ENCODE assay signal across 8 mouse cellular contexts in the genomic region with DNA sequence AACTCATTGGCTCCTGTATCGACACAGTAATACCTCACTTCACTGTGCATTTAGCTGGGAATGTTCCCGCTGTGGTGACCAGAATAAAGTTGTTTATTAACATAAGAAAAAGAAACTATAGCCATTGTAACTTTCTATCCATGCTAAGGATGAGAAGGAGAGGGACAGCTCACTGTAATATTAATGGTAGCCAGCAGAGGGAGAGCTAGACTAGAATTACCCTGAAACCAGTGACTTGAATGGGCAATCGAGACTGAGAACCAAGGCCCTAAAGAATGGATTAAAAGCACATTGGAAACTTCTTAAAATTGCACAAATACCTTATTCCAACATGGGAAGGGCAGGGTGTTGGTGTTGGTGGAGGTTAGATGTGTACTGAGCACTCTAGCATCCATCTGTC. TPM values are rescaled to one million over a fixed set of nuclear protein-coding genes. Genes with fewer than 3 reads are reported as not detected.
A peak's percentile ranks its signal among the peaks of the same experiment; 100 is the strongest.
DNase-seq lines count a peak whose midpoint lies in the region; ATAC-seq and TF ChIP-seq lines count a peak whose summit lies in the region.

No protein-coding gene starts in this region.

- H3K27me3 ChIP-seq in heart, embryonic 12.5 days (replicated peaks), result no peaks in the 10 kb centered on the region
- no peaks in the 10 kb centered on the region for H3K27me3 ChIP-seq in thymus, adult 2 months (ENCODE audit: control insufficient read depth, insufficient read depth, low read length)

- H3K4me1 ChIP-seq in heart, embryonic 12.5 days (replicated peaks), result no peaks in the 10 kb centered on the region
- no peaks in the 10 kb centered on the region for H3K4me1 ChIP-seq in thymus, adult 2 months (replicated peaks; ENCODE audit: control insufficient read depth, insufficient read depth, low read length)

- H3K36me3 ChIP-seq in heart, embryonic 12.5 days, result no peaks in the 10 kb centered on the region
- H3K36me3 ChIP-seq in thymus, adult 2 months (ENCODE audit: control insufficient read depth, insufficient read depth, low read length), result no peaks in the 10 kb centered on the region

- ATAC-seq in heart, embryonic 12.5 days (ENCODE audit: insufficient number of reproducible peaks, low FRiP score), result no peak

- intact Hi-C loops in heart, postnatal 10 days (cut with DNase I), result loop anchor here (1.0 to 2.0 kb wide), 2 partner anchors 100 to 179 kb away; no protein-coding TSS in a partner anchor
- intact Hi-C loops in left cerebral cortex, postnatal 25 days (cut with DNase I), result loop anchor here (1.0 kb wide), 1 partner anchor 100 kb away; no protein-coding TSS in a partner anchor

- no peak for TF ChIP-seq CTCF in thymus, adult 2 months (IDR thresholded peaks at IDR 0.05; ENCODE audit: borderline replicate concordance, control insufficient read depth, extremely low read depth, insufficient read depth, low read length, poor library complexity)

- 24% methylated on average over 3 of the region's 3 CpGs for WGBS in heart, embryonic 12.5 days
- 36% methylated on average over 3 of the region's 3 CpGs for WGBS in thymus, adult 2 months

- H3K9ac ChIP-seq in heart, embryonic 12.5 days, result no peak overlapping the region

- no peak overlapping the region for H3K27ac ChIP-seq in heart, embryonic 12.5 days (ENCODE audit: poor library complexity, severe bottlenecking)
- no peak overlapping the region for H3K27ac ChIP-seq in thymus, adult 2 months (ENCODE audit: control insufficient read depth, insufficient read depth, low read length)

- peak; percentile 34 to 65 for DNase-seq in heart, postnatal 10 days
- DNase-seq in thymus, adult 2 months, result peak; percentile 9
- DNase-seq in thymus, adult 18-20 months, result no peak
- peak; percentile 62 to 64 for DNase-seq in cerebellum, postnatal 14 days
- peak; percentile 57 to 65 for DNase-seq in left cerebral cortex, postnatal 25 days (ENCODE audit: low spot score in 2 of 2)
- DNase-seq in spleen, adult 18-20 months, result no peak
- DNase-seq in urinary bladder, postnatal 36 days (ENCODE audit: low spot score in 2 of 2), result no peak

- H3K4me3 ChIP-seq in heart, embryonic 12.5 days, result no peak overlapping the region
- H3K4me3 ChIP-seq in thymus, adult 2 months (ENCODE audit: control insufficient read depth, insufficient read depth, low read length), result no peak overlapping the region

- no peak overlapping the region for H3K4me2 ChIP-seq in heart, embryonic 12.5 days

- no peaks in the 10 kb centered on the region for H3K9me3 ChIP-seq in heart, embryonic 12.5 days (replicated peaks)

- no peak for TF ChIP-seq POLR2A in thymus, adult 2 months (IDR thresholded peaks at IDR 0.05; ENCODE audit: control insufficient read depth, extremely low read depth, insufficient read depth, low read length, poor library complexity)

RNA-seq across cellular contexts. Expression of a gene that starts 44.0 kb away (rescaled TPM):
- total RNA-seq in heart, postnatal 10 days (2021), result not detected
- polyA plus RNA-seq in heart, embryonic 12.5 days (2016; fragmentation: Nextera tagmentation; extraction: Ambion mirVana), result not detected in 2 replicates
- polyA plus RNA-seq in thymus, adult 2 months (2012; rRNA removed), result 0.04 and 0.09 TPM in 2 replicates
- total RNA-seq in left cerebral cortex, postnatal 25 days (2021), result under 1 TPM in 1 of 2 experiments, not detected in 1; 0.16 TPM

RNA-seq across cellular contexts. Expression of a gene that starts 56.1 kb away (rescaled TPM):
- total RNA-seq in heart, postnatal 10 days (2021), result under 1 TPM; 0.05 TPM
- 0.04 TPM in 1 of 2 replicates, not detected in the other for polyA plus RNA-seq in heart, embryonic 12.5 days (2016; fragmentation: Nextera tagmentation; extraction: Ambion mirVana)
- 0.78 and 0.81 TPM in 2 replicates for polyA plus RNA-seq in thymus, adult 2 months (2012; rRNA removed)
- 1 to 10 TPM; 3.0 to 4.4 TPM for total RNA-seq in left cerebral cortex, postnatal 25 days (2021)

Comparison
In these comparisons a context has a peak if more than half of its experiments do, and no peak if none do; other contexts are left out.
1. DNase-seq: peak in heart, postnatal 10 days (2 of 2), thymus, adult 2 months (single experiment), cerebellum, postnatal 14 days (2 of 2) and left cerebral cortex, postnatal 25 days (2 of 2); none in thymus, adult 18-20 months (0 of 2), spleen, adult 18-20 months (0 of 2) and urinary bladder, postnatal 36 days (0 of 2).